Mouse (Mus musculus): ENCODE measurements around the gene Diaph3. TPM values are rescaled to one million over a fixed set of nuclear protein-coding genes. Genes with fewer than 3 reads are reported as not detected.

The Diaph3 gene
- polyA plus RNA-seq, 1 experiment = 10.7 TPM

GRCm38 (mm10) chr14:87019687-87020086 lies 121.3 kb downstream of the Diaph3 start:
- no peak for TF ChIP-seq GATA1 (IDR thresholded peaks at IDR 0.05; ENCODE audit: borderline replicate concordance, low read length)
- no peak for TF ChIP-seq FLI1 (IDR thresholded peaks at IDR 0.05; ENCODE audit: low read length)
- Histone ChIP-seq H3K36me3 (replicated peaks; ENCODE audit: low read length) (peaks cover 33% of the 10 kb centered on the region), H3K4me3 (replicated peaks) (no peak overlapping the region), H3K9me3 (0 out of 2 replicates have a peak, but pooled peaks cover 5% of the 10 kb centered on the region), H3K4me1 (peaks cover 1% of the 10 kb centered on the region; the same call in 1 of the 2 replicates), H3K27me3 (replicated peaks) (no peaks in the 10 kb centered on the region)

GRCm38 (mm10) chr14:86997318-86997717 lies 143.7 kb downstream of the Diaph3 start:
- TF ChIP-seq GATA1 (IDR thresholded peaks at IDR 0.05; ENCODE audit: borderline replicate concordance, low read length) (no peak), FLI1 (IDR thresholded peaks at IDR 0.05; ENCODE audit: low read length) (no peak)
- no peaks in the 10 kb centered on the region for H3K9me3 ChIP-seq
- no peak overlapping the region for H3K4me3 ChIP-seq (replicated peaks)
- H3K4me1 ChIP-seq = no peaks in the 10 kb centered on the region
- peaks cover 33% of the 10 kb centered on the region for H3K36me3 ChIP-seq (replicated peaks; ENCODE audit: low read length)
- no peaks in the 10 kb centered on the region for H3K27me3 ChIP-seq (replicated peaks)

GRCm38 (mm10) chr14:86951169-86951568 lies 189.9 kb downstream of the Diaph3 start:
- H3K4me1 ChIP-seq = peaks cover 3% of the 10 kb centered on the region; the same call in 1 of the 2 replicates
- no peak overlapping the region for H3K4me3 ChIP-seq (replicated peaks)
- no peaks in the 10 kb centered on the region for H3K9me3 ChIP-seq
- peaks cover 7% of the 10 kb centered on the region for H3K36me3 ChIP-seq (replicated peaks; ENCODE audit: low read length)
- H3K27me3 ChIP-seq (replicated peaks) = no peaks in the 10 kb centered on the region
- TF ChIP-seq GATA1 (IDR thresholded peaks at IDR 0.05; ENCODE audit: borderline replicate concordance, low read length) (no peak), FLI1 (IDR thresholded peaks at IDR 0.05; ENCODE audit: low read length) (no peak)

GRCm38 (mm10) chr14:86937953-86938352 lies 203.1 kb downstream of the Diaph3 start:
- TF ChIP-seq FLI1 (IDR thresholded peaks at IDR 0.05; ENCODE audit: low read length) (no peak), GATA1 (IDR thresholded peaks at IDR 0.05; ENCODE audit: borderline replicate concordance, low read length) (no peak)
- Histone ChIP-seq H3K4me3 (replicated peaks) (no peak overlapping the region), H3K9me3 (no peaks in the 10 kb centered on the region), H3K27me3 (replicated peaks) (no peaks in the 10 kb centered on the region), H3K4me1 (peaks cover 22% of the 10 kb centered on the region), H3K36me3 (replicated peaks; ENCODE audit: low read length) (no peaks in the 10 kb centered on the region)

- H3K27me3 ChIP-seq (replicated peaks) = no peaks in the 10 kb centered on the region
- peaks cover 22% of the 10 kb centered on the region for H3K4me1 ChIP-seq
- no peaks in the 10 kb centered on the region for H3K36me3 ChIP-seq (replicated peaks; ENCODE audit: low read length)
- H3K4me3 ChIP-seq (replicated peaks) = no peak overlapping the region
- no peak for TF ChIP-seq GATA1 (IDR thresholded peaks at IDR 0.05; ENCODE audit: borderline replicate concordance, low read length)
- TF ChIP-seq FLI1 (IDR thresholded peaks at IDR 0.05; ENCODE audit: low read length) = no peak
- no peaks in the 10 kb centered on the region for H3K9me3 ChIP-seq
Observed at GRCm38 (mm10) chr14:86936424-86936823, 204.6 kb downstream of the Diaph3 start.

- Histone ChIP-seq H3K4me1 (peaks cover 14% of the 10 kb centered on the region), H3K36me3 (replicated peaks; ENCODE audit: low read length) (peaks cover 3% of the 10 kb centered on the region), H3K27me3 (replicated peaks) (no peaks in the 10 kb centered on the region), H3K9me3 (no peaks in the 10 kb centered on the region), H3K4me3 (replicated peaks) (no peak overlapping the region)
- no peak for TF ChIP-seq GATA1 (IDR thresholded peaks at IDR 0.05; ENCODE audit: borderline replicate concordance, low read length)
- no peak for TF ChIP-seq FLI1 (IDR thresholded peaks at IDR 0.05; ENCODE audit: low read length)
Observed at GRCm38 (mm10) chr14:86930763-86931162, 210.3 kb downstream of the Diaph3 start.

- Histone ChIP-seq H3K9me3 (no peaks in the 10 kb centered on the region), H3K36me3 (replicated peaks; ENCODE audit: low read length) (peaks cover 3% of the 10 kb centered on the region), H3K27me3 (replicated peaks) (no peaks in the 10 kb centered on the region), H3K4me1 (no peaks in the 10 kb centered on the region), H3K4me3 (replicated peaks) (no peak overlapping the region)
- no peak for TF ChIP-seq FLI1 (IDR thresholded peaks at IDR 0.05; ENCODE audit: low read length)
- no peak for TF ChIP-seq GATA1 (IDR thresholded peaks at IDR 0.05; ENCODE audit: borderline replicate concordance, low read length)
Observed at GRCm38 (mm10) chr14:86926827-86927226, 214.2 kb downstream of the Diaph3 start.

- H3K36me3 ChIP-seq (replicated peaks; ENCODE audit: low read length) = peaks cover 12% of the 10 kb centered on the region
- no peaks in the 10 kb centered on the region for H3K27me3 ChIP-seq (replicated peaks)
- TF ChIP-seq GATA1 (IDR thresholded peaks at IDR 0.05; ENCODE audit: borderline replicate concordance, low read length) = no peak
- no peak for TF ChIP-seq FLI1 (IDR thresholded peaks at IDR 0.05; ENCODE audit: low read length)
- no peak overlapping the region for H3K4me3 ChIP-seq (replicated peaks)
- H3K9me3 ChIP-seq = 0 out of 2 replicates have a peak, but pooled peaks cover 4% of the 10 kb centered on the region
- H3K4me1 ChIP-seq = peaks cover 11% of the 10 kb centered on the region
Observed at GRCm38 (mm10) chr14:86898898-86899297, 242.1 kb downstream of the Diaph3 start.

- H3K9me3 ChIP-seq = peaks cover 7% of the 10 kb centered on the region; the same call in 1 of the 2 replicates
- peaks cover 31% of the 10 kb centered on the region for H3K4me1 ChIP-seq
- H3K4me3 ChIP-seq (replicated peaks) = no peak overlapping the region
- H3K36me3 ChIP-seq (replicated peaks; ENCODE audit: low read length) = peaks cover 10% of the 10 kb centered on the region
- TF ChIP-seq GATA1 (IDR thresholded peaks at IDR 0.05; ENCODE audit: borderline replicate concordance, low read length) (no peak), FLI1 (IDR thresholded peaks at IDR 0.05; ENCODE audit: low read length) (no peak)
- H3K27me3 ChIP-seq (replicated peaks) = no peaks in the 10 kb centered on the region
Observed at GRCm38 (mm10) chr14:86889070-86889804, 251.8 kb downstream of the Diaph3 start.

GRCm38 (mm10) chr14:86885417-86886098 lies 255.5 kb downstream of the Diaph3 start:
- H3K36me3 ChIP-seq (replicated peaks; ENCODE audit: low read length) = no peaks in the 10 kb centered on the region
- H3K27me3 ChIP-seq (replicated peaks) = no peaks in the 10 kb centered on the region
- H3K9me3 ChIP-seq = no peaks in the 10 kb centered on the region
- TF ChIP-seq GATA1 (IDR thresholded peaks at IDR 0.05; ENCODE audit: borderline replicate concordance, low read length) (no peak), FLI1 (IDR thresholded peaks at IDR 0.05; ENCODE audit: low read length) (no peak)
- H3K4me3 ChIP-seq (replicated peaks) = peak overlapping the region; percentile 54
- H3K4me1 ChIP-seq = peaks cover 31% of the 10 kb centered on the region

Data from megakaryocyte, embryonic 14.5 days (primary cell).